In genomic region chr15:31531446-31532330, GRCm38 (mm10) we compare ENCODE assay signal across 8 mouse cellular contexts. TPM values are rescaled to one million over a fixed set of nuclear protein-coding genes. Genes with fewer than 3 reads are reported as not detected.
DNase-seq lines count a peak whose midpoint lies in the region; ATAC-seq and TF ChIP-seq lines count a peak whose summit lies in the region.

No protein-coding gene starts in this region.

- TF ChIP-seq EP300 in lung, postnatal 0 days (IDR thresholded peaks at IDR 0.05): no peak

- 19% methylated on average over 16 of the region's 16 CpGs for WGBS in lung, postnatal 0 days
- WGBS in hindbrain, embryonic 16.5 days: 23% methylated on average over 16 of the region's 16 CpGs
- WGBS in midbrain, embryonic 11.5 days: 27% methylated on average over 16 of the region's 16 CpGs

- peaks cover 9% of the 10 kb centered on the region; the same call in 1 of the 2 replicates for H3K4me1 ChIP-seq in lung, postnatal 0 days (ENCODE audit: insufficient read depth, low read depth, low read length)
- peaks cover 10% of the 10 kb centered on the region for H3K4me1 ChIP-seq in hindbrain, embryonic 16.5 days (ENCODE audit: control insufficient read depth, insufficient read depth, low read depth, low read length)
- H3K4me1 ChIP-seq in midbrain, embryonic 11.5 days (ENCODE audit: control insufficient read depth, insufficient read depth, low read length): peaks cover 20% of the 10 kb centered on the region

- DNase-seq in lung, postnatal 0 days (ENCODE audit: low spot score): peak; percentile 41
- DNase-seq in lung, postnatal 14 days: no peak
- peak; percentile 39 for DNase-seq in c-Kit-negative CD71-positive TER-119-positive erythroid progenitor cells, embryonic 14.5 days (ENCODE audit: low read depth, low spot score)
- peak; percentile 87 for DNase-seq in midbrain, embryonic 11.5 days (ENCODE audit: low spot score, missing footprints)
- DNase-seq in gastrocnemius, postnatal 4 days (ENCODE audit: low spot score in 2 of 2): no peak
- no peak for DNase-seq in left cerebral cortex, postnatal 25 days (ENCODE audit: low spot score in 2 of 2)
- no peak for DNase-seq in right cerebral cortex, adult 18-20 months

- peak overlapping the region; percentile 93 for H3K9ac ChIP-seq in lung, postnatal 0 days (replicated peaks; ENCODE audit: low read depth)
- H3K9ac ChIP-seq in hindbrain, embryonic 16.5 days (ENCODE audit: low read depth, low read length): peak overlapping the region; percentile 84
- peak overlapping the region; percentile 92 for H3K9ac ChIP-seq in midbrain, embryonic 11.5 days (ENCODE audit: low read length)

- peak overlapping the region; percentile 86 for H3K4me3 ChIP-seq in lung, postnatal 0 days (ENCODE audit: low read depth, low read length)
- H3K4me3 ChIP-seq in hindbrain, embryonic 16.5 days (ENCODE audit: low read length): peak overlapping the region; percentile 87
- H3K4me3 ChIP-seq in midbrain, embryonic 11.5 days (ENCODE audit: low read depth, low read length): peak overlapping the region; percentile 90

- H3K9me3 ChIP-seq in lung, postnatal 0 days (ENCODE audit: low read length): no peaks in the 10 kb centered on the region
- H3K9me3 ChIP-seq in hindbrain, embryonic 16.5 days (ENCODE audit: control insufficient read depth, low read length): no peaks in the 10 kb centered on the region
- no peaks in the 10 kb centered on the region for H3K9me3 ChIP-seq in midbrain, embryonic 11.5 days (ENCODE audit: control insufficient read depth, low read length)

- no peak for TF ChIP-seq CTCF in lung, postnatal 0 days (IDR thresholded peaks at IDR 0.05)

- intact Hi-C loops in left cerebral cortex, postnatal 25 days (cut with DNase I): loop anchor here (2.0 kb wide), 1 partner anchor 55 kb away; no protein-coding TSS in a partner anchor

- H3K27ac ChIP-seq in lung, postnatal 0 days (ENCODE audit: low read length): peak overlapping the region; percentile 99
- peak overlapping the region; percentile 98 for H3K27ac ChIP-seq in hindbrain, embryonic 16.5 days (ENCODE audit: low read depth, low read length)
- H3K27ac ChIP-seq in midbrain, embryonic 11.5 days (ENCODE audit: low read depth, low read length): peak overlapping the region; percentile 97

- H3K36me3 ChIP-seq in lung, postnatal 0 days (ENCODE audit: insufficient read depth, low read length): no peaks in the 10 kb centered on the region
- H3K36me3 ChIP-seq in hindbrain, embryonic 16.5 days (ENCODE audit: control insufficient read depth, insufficient read depth, low read length): no peaks in the 10 kb centered on the region
- H3K36me3 ChIP-seq in midbrain, embryonic 11.5 days (ENCODE audit: control insufficient read depth, insufficient read depth, low read length): no peaks in the 10 kb centered on the region

- ATAC-seq in lung, postnatal 0 days: no peak
- ATAC-seq in hindbrain, embryonic 16.5 days: no peak
- ATAC-seq in midbrain, embryonic 11.5 days (ENCODE audit: low FRiP score): no peak

- H3K27me3 ChIP-seq in lung, postnatal 0 days (replicated peaks; ENCODE audit: insufficient read depth, low read length): no peaks in the 10 kb centered on the region
- no peaks in the 10 kb centered on the region for H3K27me3 ChIP-seq in hindbrain, embryonic 16.5 days (replicated peaks; ENCODE audit: control insufficient read depth, insufficient read depth, low read length)
- H3K27me3 ChIP-seq in midbrain, embryonic 11.5 days (ENCODE audit: control insufficient read depth, insufficient read depth, low read length): no peaks in the 10 kb centered on the region

- H3K4me2 ChIP-seq in lung, postnatal 0 days (replicated peaks; ENCODE audit: low read depth, low read length): peak overlapping the region; percentile 62
- peak overlapping the region; percentile 52 for H3K4me2 ChIP-seq in hindbrain, embryonic 16.5 days (ENCODE audit: low read length)
- H3K4me2 ChIP-seq in midbrain, embryonic 11.5 days: peak overlapping the region; percentile 60

RNA-seq across cellular contexts. Expression of gene March6, which starts 0.8 kb away (rescaled TPM):
- polyA plus RNA-seq in lung, postnatal 0 days (2015; fragmentation: Nextera tagmentation; extraction: Ambion mirVana): 18.3 and 20.6 TPM in 2 replicates
- polyA plus RNA-seq in hindbrain, embryonic 16.5 days (2015; fragmentation: Nextera tagmentation; extraction: Ambion mirVana): 68.3 and 82.9 TPM in 2 replicates
- polyA plus RNA-seq in midbrain, embryonic 11.5 days (2014; fragmentation: Nextera tagmentation; extraction: Ambion mirVana): 53.9 and 55.9 TPM in 2 replicates
- 10 to 100 TPM; 57.8 to 61.0 TPM for total RNA-seq in gastrocnemius, postnatal 4 days (2021)
- total RNA-seq in left cerebral cortex, postnatal 25 days (2021): 100 to 1,000 TPM; 196 to 206 TPM

RNA-seq across cellular contexts. Expression of gene Cmbl, which starts 33.5 kb away (rescaled TPM):
- polyA plus RNA-seq in lung, postnatal 0 days (2015; fragmentation: Nextera tagmentation; extraction: Ambion mirVana): 12.2 and 13.5 TPM in 2 replicates
- polyA plus RNA-seq in hindbrain, embryonic 16.5 days (2015; fragmentation: Nextera tagmentation; extraction: Ambion mirVana): 16.0 and 17.1 TPM in 2 replicates
- polyA plus RNA-seq in midbrain, embryonic 11.5 days (2014; fragmentation: Nextera tagmentation; extraction: Ambion mirVana): 1.5 and 1.6 TPM in 2 replicates
- total RNA-seq in gastrocnemius, postnatal 4 days (2021): 10 to 100 TPM; 52.5 to 63.7 TPM
- 10 to 100 TPM; 14.5 to 16.3 TPM for total RNA-seq in left cerebral cortex, postnatal 25 days (2021)

Comparison
In these comparisons a context has a peak if more than half of its experiments do, and no peak if none do; other contexts are left out.
1. DNase-seq: peak in lung, postnatal 0 days (single experiment), c-Kit-negative CD71-positive TER-119-positive erythroid progenitor cells, embryonic 14.5 days (single experiment) and midbrain, embryonic 11.5 days (single experiment); none in lung, postnatal 14 days (single experiment), gastrocnemius, postnatal 4 days (0 of 2), left cerebral cortex, postnatal 25 days (0 of 2) and right cerebral cortex, adult 18-20 months (single experiment).
2. Peak in every context shown above with its lines, with median percentiles within 50 percentile points of each other: H3K27ac ChIP-seq, H3K4me2 ChIP-seq, H3K4me3 ChIP-seq and H3K9ac ChIP-seq.